Mouse (Mus musculus) liver, embryonic 14.5 days (tissue): Measurements from ENCODE around the gene Gclm.

Source experiments
- CTCF ChIP-seq: IDR thresholded peaks from 2 replicates; pipeline ENCODE4 v1.5.1; 2016; ENCODE audit warnings: antibody characterized with exemption, low read depth, control low read depth
- EP300 ChIP-seq: IDR thresholded peaks from 2 replicates; pipeline ENCODE4 v1.6.1; 2016; ENCODE audit warnings: antibody characterized with exemption, low read depth

GRCm38 (mm10) chr3:122211446-122212125, 33.8 kb upstream of the Gclm start:
- TF ChIP-seq CTCF, result no peak
- TF ChIP-seq EP300, result no peak
